Mouse (Mus musculus) ovary, adult 18-20 months (tissue): ENCODE measurements around the gene Bcl6b.

Experiments used
- DNase-seq: peaks from one replicate; pipeline ENCODE4 v3.0.0; 2022; ENCODE audit warnings: low spot score, mixed read lengths

Gene Bcl6b

GRCm38 (mm10) chr11:70229260-70230010 is at the start of gene Bcl6b:
Gene Bcl6b (minus strand): TSS chr11:70229798.
- no peak for DNase-seq

GRCm38 (mm10) chr11:70278961-70279360 is 49.4 kb upstream of the Bcl6b start:
- DNase-seq, result peak; percentile 4

GRCm38 (mm10) chr11:70271641-70272040 is 42.0 kb upstream of the Bcl6b start:
- no peak for DNase-seq

- DNase-seq, result no peak
These were observed 36.8 kb upstream of the Bcl6b start for GRCm38 (mm10) chr11:70266405-70266804.

- DNase-seq, result no peak
These were observed 36.2 kb upstream of the Bcl6b start for GRCm38 (mm10) chr11:70265819-70266218.

- DNase-seq, result no peak
These were observed 35.7 kb upstream of the Bcl6b start for GRCm38 (mm10) chr11:70265252-70265651.

GRCm38 (mm10) chr11:70259035-70259434 is 29.4 kb upstream of the Bcl6b start:
- DNase-seq, result no peak

GRCm38 (mm10) chr11:70254931-70255531 is 25.4 kb upstream of the Bcl6b start, which contains the start of gene Alox12:
Gene Alox12 (minus strand): TSS chr11:70255353.
- DNase-seq, result no peak

GRCm38 (mm10) chr11:70254337-70254736 is 24.7 kb upstream of the Bcl6b start:
- DNase-seq, result no peak

GRCm38 (mm10) chr11:70251853-70252252 is 22.3 kb upstream of the Bcl6b start:
- no peak for DNase-seq

- DNase-seq, result no peak
These were observed 20.6 kb upstream of the Bcl6b start for GRCm38 (mm10) chr11:70250150-70250549.

GRCm38 (mm10) chr11:70247136-70247845 is 17.7 kb upstream of the Bcl6b start:
- no peak for DNase-seq

GRCm38 (mm10) chr11:70242591-70242990 is 13.0 kb upstream of the Bcl6b start:
- DNase-seq, result no peak

GRCm38 (mm10) chr11:70239541-70240279 is 10.1 kb upstream of the Bcl6b start, which contains the start of the genes Gm21988 and Rnasek:
Gene Gm21988 (minus strand): TSS chr11:70239830.
Gene Rnasek (minus strand): TSS chr11:70239842.
- DNase-seq, result peak; percentile 67

GRCm38 (mm10) chr11:70238591-70239440 is 9.2 kb upstream of the Bcl6b start:
- no peak for DNase-seq

- peak; percentile 96 for DNase-seq
These were observed 8.0 kb upstream of the Bcl6b start, which contains the start of gene 0610010K14Rik for GRCm38 (mm10) chr11:70237457-70238167. Gene 0610010K14Rik (minus strand): TSS chr11:70237914.

GRCm38 (mm10) chr11:70236717-70237116 is 7.1 kb upstream of the Bcl6b start:
- DNase-seq, result no peak

GRCm38 (mm10) chr11:70235254-70235900 is 5.8 kb upstream of the Bcl6b start:
- DNase-seq, result no peak

GRCm38 (mm10) chr11:70234497-70234896 is 4.9 kb upstream of the Bcl6b start:
- DNase-seq, result no peak

GRCm38 (mm10) chr11:70234037-70234436 is 4.4 kb upstream of the Bcl6b start:
- peak; percentile 66 for DNase-seq
